Mouse (Mus musculus) lung, embryonic 15.5 days (tissue): Measurements from ENCODE around the gene Gm16513. TPM values are rescaled to one million over a fixed set of nuclear protein-coding genes. Genes with fewer than 3 reads are reported as not detected.
"Not testable (repeated sequence)": the region's sequence is repeated elsewhere in the genome, so short reads cannot be mapped to it uniquely, and the experiment has no call there.

Experiments used
- ATAC-seq: fragments of 200-750 bp; cut with Nextera tagmentation; 2 replicates; pipeline ENCODE4 v1.8.0; 2017; ENCODE audit warnings: moderate number of reproducible peaks, borderline replicate concordance; ENCODE audit not compliant: low FRiP score, low TSS enrichment; ENCODE audit errors: extremely low read depth
- H3K27ac ChIP-seq: fragments of 300-500 bp; sonication (generic); 2 replicates; pipeline ENCODE4 v1.5.1; 2015; ENCODE audit warnings: moderate library complexity, mild to moderate bottlenecking, inconsistent platforms
- H3K27me3 ChIP-seq: fragments of 300-500 bp; sonication (generic); 2 replicates; pipeline ENCODE4 v1.6.1; 2015; ENCODE audit warnings: inconsistent platforms
- H3K36me3 ChIP-seq: fragments of 300-500 bp; sonication (generic); 2 replicates; pipeline ENCODE4 v1.6.1; 2015; ENCODE audit warnings: inconsistent platforms
- H3K4me1 ChIP-seq: fragments of 300-500 bp; sonication (generic); 2 replicates; pipeline ENCODE4 v1.6.1; 2015; ENCODE audit warnings: inconsistent platforms
- H3K4me2 ChIP-seq: fragments of 300-500 bp; sonication (generic); 2 replicates; pipeline ENCODE4 v1.6.1; 2015; ENCODE audit warnings: inconsistent platforms, mild to moderate bottlenecking, moderate library complexity
- H3K4me3 ChIP-seq: fragments of 300-500 bp; sonication (generic); 2 replicates; pipeline ENCODE4 v1.5.1; 2015; ENCODE audit warnings: mild to moderate bottlenecking, inconsistent platforms
- H3K9ac ChIP-seq: fragments of 300-500 bp; sonication (generic); 2 replicates; pipeline ENCODE4 v1.6.1; 2015; ENCODE audit warnings: inconsistent platforms
- H3K9me3 ChIP-seq: fragments of 300-500 bp; sonication (generic); 2 replicates; pipeline ENCODE4 v1.6.1; 2016; ENCODE audit warnings: inconsistent platforms
- WGBS: fragments of 180-500 bp; shearing (Covaris S2); methylation state at CpG from one replicate; pipeline ENCODE4 v1.1.7; 2015; 5-methylcytosine and 5-hydroxymethylcytosine counted together
- polyA plus RNA-seq: library from polyadenylated mRNA; unstranded; fragments of >200 nt; fragmentation: Nextera tagmentation; extraction: Ambion mirVana; gene quantifications from 2 replicates; pipeline ENCODE4 v1.2.1, GENCODE M21; 2015

The Gm16513 gene
- not detected in 2 replicates for polyA plus RNA-seq

GRCm38 (mm10) chr5:95182324-95182723, at the start of gene Gm16513:
Gene Gm16513, plus strand, starts transcription at chr5:95182624.
- H3K36me3 ChIP-seq, H3K9me3 ChIP-seq, H3K9ac ChIP-seq, H3K27ac ChIP-seq, H3K4me3 ChIP-seq, ATAC-seq, H3K4me2 ChIP-seq, H3K27me3 ChIP-seq, H3K4me1 ChIP-seq: not testable (repeated sequence)
- no CpG with 5 or more reads among the region's 1 CpGs for WGBS

Other genes with a start within 250 kb of the Gm16513 start
- not detected in 2 replicates for gene Gm6367, start 194.0 kb upstream of the Gm16513 start, polyA plus RNA-seq
- not detected in 2 replicates for gene Gm7942, start 75.7 kb upstream of the Gm16513 start, polyA plus RNA-seq
- not detected in 2 replicates for gene Gm10424, start 90.1 kb downstream of the Gm16513 start, polyA plus RNA-seq
- not detected in 2 replicates for gene Gm3259, start 123.3 kb downstream of the Gm16513 start, polyA plus RNA-seq